Mouse (Mus musculus) testis, adult 2 months (tissue): ENCODE measurements around the gene Hacl1. TPM values are rescaled to one million over a fixed set of nuclear protein-coding genes. Genes with fewer than 3 reads are reported as not detected.
A peak's percentile ranks its signal among the peaks of the same experiment; 100 is the strongest.

ENCODE experiments used
- H3K27ac ChIP-seq: fragments of 200-500 bp; 2 replicates; pipeline ENCODE4 v1.5.1; 2012; ENCODE audit warnings: low read depth, low read length; ENCODE audit not compliant: control insufficient read depth, insufficient read depth
- H3K27me3 ChIP-seq: fragments of 200-500 bp; 2 replicates; pipeline ENCODE4 v1.6.1; 2012; ENCODE audit warnings: mild to moderate bottlenecking, low read length, moderate library complexity; ENCODE audit not compliant: control insufficient read depth, insufficient read depth
- H3K36me3 ChIP-seq: fragments of 200-500 bp; 2 replicates; pipeline ENCODE4 v1.6.1; 2012; ENCODE audit warnings: mild to moderate bottlenecking, low read length; ENCODE audit not compliant: control insufficient read depth, insufficient read depth
- H3K4me1 ChIP-seq: fragments of 200-500 bp; 2 replicates; pipeline ENCODE4 v1.6.1; 2012; ENCODE audit warnings: low read length; ENCODE audit not compliant: control insufficient read depth, insufficient read depth
- H3K4me3 ChIP-seq: fragments of 200-500 bp; 2 replicates; pipeline ENCODE4 v1.5.1; 2012; ENCODE audit warnings: low read depth, mild to moderate bottlenecking, low read length, moderate library complexity, mixed read lengths; ENCODE audit not compliant: control insufficient read depth
- CTCF ChIP-seq: fragments of 200-500 bp; IDR thresholded peaks from 2 replicates; pipeline ENCODE4 v1.5.1; 2012; ENCODE audit warnings: low read depth, mild to moderate bottlenecking, inconsistent platforms, low read length, moderate library complexity; ENCODE audit not compliant: control insufficient read depth, insufficient read depth, insufficient replicate concordance
- POLR2A ChIP-seq: fragments of 200-500 bp; IDR thresholded peaks from 2 replicates; pipeline ENCODE4 v1.6.1; 2012; ENCODE audit warnings: low read depth, mild to moderate bottlenecking, inconsistent platforms, low read length, moderate library complexity; ENCODE audit not compliant: control insufficient read depth
- polyA plus RNA-seq: library from polyadenylated mRNA; depleted of rRNA; stranded (reverse); fragments of >200 nt; gene quantifications from 2 replicates; pipeline ENCODE4 v1.2.3, GENCODE M21; 2012

The Hacl1 gene
- polyA plus RNA-seq, 1 experiment = 15.1 TPM

GRCm38 (mm10) chr14:31665566-31665940 lies 24.5 kb upstream of the Hacl1 start:
- H3K27ac ChIP-seq = no peak overlapping the region
- TF ChIP-seq CTCF (no peak), POLR2A (no peak)
- H3K27me3 ChIP-seq = no peaks in the 10 kb centered on the region
- no peaks in the 10 kb centered on the region for H3K36me3 ChIP-seq
- H3K4me3 ChIP-seq = no peak overlapping the region
- H3K4me1 ChIP-seq = peaks cover 19% of the 10 kb centered on the region

GRCm38 (mm10) chr14:31664903-31665565 lies 23.9 kb upstream of the Hacl1 start:
- H3K36me3 ChIP-seq = no peaks in the 10 kb centered on the region
- peaks cover 18% of the 10 kb centered on the region for H3K4me1 ChIP-seq
- TF ChIP-seq CTCF (no peak), POLR2A (no peak)
- H3K27ac ChIP-seq = no peak overlapping the region
- no peaks in the 10 kb centered on the region for H3K27me3 ChIP-seq
- H3K4me3 ChIP-seq = no peak overlapping the region

GRCm38 (mm10) chr14:31664100-31664902 lies 23.2 kb upstream of the Hacl1 start:
- Histone ChIP-seq H3K27ac (no peak overlapping the region), H3K4me3 (no peak overlapping the region), H3K27me3 (no peaks in the 10 kb centered on the region), H3K36me3 (no peaks in the 10 kb centered on the region), H3K4me1 (peaks cover 20% of the 10 kb centered on the region)
- TF ChIP-seq POLR2A (no peak), CTCF (no peak)

- Histone ChIP-seq H3K27me3 (no peaks in the 10 kb centered on the region), H3K4me1 (peaks cover 20% of the 10 kb centered on the region), H3K4me3 (no peak overlapping the region), H3K36me3 (no peaks in the 10 kb centered on the region), H3K27ac (peak overlapping the region; percentile 78)
- TF ChIP-seq POLR2A = no peak
- no peak for TF ChIP-seq CTCF
These were observed 22.5 kb upstream of the Hacl1 start for GRCm38 (mm10) chr14:31663376-31664099.

- Histone ChIP-seq H3K4me3 (no peak overlapping the region), H3K27me3 (no peaks in the 10 kb centered on the region), H3K27ac (peak overlapping the region; percentile 88), H3K36me3 (no peaks in the 10 kb centered on the region), H3K4me1 (peaks cover 20% of the 10 kb centered on the region)
- TF ChIP-seq POLR2A (no peak), CTCF (no peak)
These were observed 21.6 kb upstream of the Hacl1 start for GRCm38 (mm10) chr14:31662555-31663211.

- peak overlapping the region; percentile 88 for H3K27ac ChIP-seq
- H3K27me3 ChIP-seq = no peaks in the 10 kb centered on the region
- TF ChIP-seq CTCF (0 out of 2 replicates have a peak, but pooled peaks have one; percentile 4), POLR2A (peak; percentile 37)
- H3K4me3 ChIP-seq = peak overlapping the region; percentile 69
- H3K4me1 ChIP-seq = peaks cover 20% of the 10 kb centered on the region
- no peaks in the 10 kb centered on the region for H3K36me3 ChIP-seq
These were observed 20.8 kb upstream of the Hacl1 start for GRCm38 (mm10) chr14:31661671-31662554.
